Mouse (Mus musculus): ENCODE data around the gene Map6d1.

The Map6d1 gene

DNA sequence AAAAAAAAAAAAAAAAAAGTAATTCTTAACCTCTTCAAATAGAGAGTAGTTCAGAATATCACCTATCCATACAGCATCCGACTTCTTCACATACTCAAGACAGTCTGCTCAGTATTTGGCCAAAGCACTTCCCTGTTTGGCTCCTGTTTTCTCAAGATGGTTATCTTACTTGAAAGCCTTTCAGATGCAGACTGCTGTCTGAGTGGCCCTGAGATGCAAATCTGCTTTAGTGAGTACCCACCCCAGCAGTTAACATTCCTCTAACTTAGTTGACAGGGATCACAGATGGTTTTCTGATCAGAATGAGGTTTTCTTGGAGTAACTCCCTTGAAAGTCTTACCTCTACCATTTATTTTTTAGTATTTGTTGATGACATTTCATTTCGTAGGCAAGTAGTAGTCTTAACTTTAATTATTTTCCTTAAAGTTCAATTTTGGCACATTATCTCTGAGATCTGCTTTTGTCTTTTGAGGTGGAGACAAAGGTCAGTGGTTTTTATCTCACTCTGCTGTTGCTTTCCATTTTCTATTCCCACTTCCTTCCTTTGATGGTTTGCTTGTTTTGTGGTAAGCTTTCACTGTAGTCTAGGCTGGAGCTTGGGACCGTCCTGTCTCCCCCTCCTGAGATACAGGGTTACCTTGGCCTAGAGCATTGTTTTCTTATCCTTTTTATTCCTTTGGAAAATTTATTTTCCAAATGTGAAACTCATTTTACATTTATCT lies 49.8 kb downstream of the Map6d1 start:
- peak; percentile 92 for DNase-seq (ENCODE audit: low read depth, low spot score)

DNA sequence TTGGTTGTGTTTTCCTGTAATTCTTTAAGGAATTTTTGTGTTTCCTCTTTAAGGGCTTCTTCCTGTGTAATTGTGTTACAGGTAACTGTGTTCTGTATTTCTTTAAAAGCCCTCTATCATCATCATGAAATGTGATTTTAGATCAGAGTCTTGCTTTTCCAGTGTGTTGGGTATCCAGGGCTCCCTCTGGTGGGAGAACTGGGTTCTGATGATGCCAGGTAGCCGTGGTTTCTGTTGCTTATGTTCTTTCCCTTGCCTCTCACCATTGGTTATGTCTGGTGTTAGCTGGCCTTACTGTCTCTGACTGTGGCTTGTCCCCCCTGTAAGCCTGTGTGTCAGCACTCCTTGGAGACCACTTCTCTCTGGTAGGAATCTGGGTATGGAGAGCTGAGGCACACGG lies 55.8 kb downstream of the Map6d1 start:
- DNase-seq (ENCODE audit: low read depth, low spot score): peak; percentile 47

Measured in R1 (cell line).